Mouse (Mus musculus) frontal cortex, postnatal 10 days (tissue): ENCODE measurements at regions not wholly inside any gene's neighbourhood (a gene's known extent, or its start where the extent isn't known, plus 50 kb on each side); places are given as distances from the start of the nearest gene placed in this dataset.
A peak's percentile ranks its signal among the peaks of the same experiment; 100 is the strongest.
"Not testable (repeated sequence)": the region's sequence is repeated elsewhere in the genome, so short reads cannot be mapped to it uniquely, and the experiment has no call there.

ENCODE experiments used
- DNase-seq, 2 experiments: peaks; one replicate each; pipeline ENCODE4 v3.0.0; 2022; ENCODE audit warnings: low spot score in 2 of 2, mixed read lengths in 1 of 2

DNA sequence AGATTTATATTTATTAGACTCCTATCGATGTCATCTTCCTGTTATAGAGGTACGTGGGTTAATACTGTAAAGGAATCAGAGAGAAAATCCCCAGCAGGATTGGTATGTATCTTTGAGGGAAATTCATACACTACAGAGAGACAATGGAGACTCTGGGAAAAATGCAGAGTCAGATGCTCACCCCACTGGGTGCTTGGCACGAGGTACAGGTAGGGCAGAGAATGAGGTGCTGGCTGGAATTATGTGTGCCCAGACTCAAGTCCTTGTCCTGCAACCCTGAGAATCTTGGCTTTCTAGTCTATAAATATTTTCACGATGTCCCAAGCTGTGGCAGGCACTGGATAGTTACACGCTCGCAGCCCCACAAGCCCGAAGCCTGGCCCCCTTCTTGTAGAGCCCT is 57.8 kb upstream of the Cry1 start:
- DNase-seq, result no peak

DNA sequence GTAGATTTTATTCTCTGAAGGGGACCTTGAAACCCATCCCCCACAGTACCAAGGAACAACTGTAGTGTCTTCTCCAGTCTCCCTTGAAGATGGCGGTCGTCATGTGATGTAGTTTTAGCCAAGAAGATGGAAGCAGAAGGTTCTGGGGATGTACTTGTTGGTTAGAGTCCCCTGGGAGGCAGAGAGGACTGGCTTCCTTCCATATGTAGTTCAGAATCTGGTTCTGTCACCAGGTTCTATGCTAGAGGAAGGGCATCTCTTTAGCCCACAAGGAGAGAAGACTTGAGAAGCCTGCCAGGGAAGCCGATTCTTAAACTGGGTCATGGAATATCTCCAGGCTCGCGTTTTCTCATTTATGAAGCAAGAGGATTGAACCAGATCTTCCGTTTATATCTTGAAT is 58.7 kb upstream of the Cry1 start:
- no peak for DNase-seq

DNA sequence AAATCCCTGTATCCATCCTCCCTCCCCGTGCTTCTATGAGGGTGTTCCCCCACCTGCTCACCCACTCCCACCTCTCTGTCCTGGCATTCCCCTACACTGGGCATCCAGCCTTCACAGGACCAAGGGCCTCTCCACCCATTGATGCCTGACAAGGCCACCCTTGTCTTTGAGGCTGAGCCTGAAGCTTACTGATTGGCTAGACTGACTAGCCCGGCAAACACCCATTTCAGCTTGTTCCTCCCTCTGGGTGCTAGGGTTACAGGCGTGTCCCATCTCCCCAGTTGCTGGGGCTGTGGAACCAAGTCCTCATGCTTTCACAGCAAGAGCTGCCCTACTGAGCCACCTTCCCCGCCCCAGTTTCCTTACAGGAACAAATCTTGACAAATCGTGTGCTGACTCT is 80.9 kb upstream of the Cry1 start:
- DNase-seq, result peak in 1 of 2 experiments; percentile 14

DNA sequence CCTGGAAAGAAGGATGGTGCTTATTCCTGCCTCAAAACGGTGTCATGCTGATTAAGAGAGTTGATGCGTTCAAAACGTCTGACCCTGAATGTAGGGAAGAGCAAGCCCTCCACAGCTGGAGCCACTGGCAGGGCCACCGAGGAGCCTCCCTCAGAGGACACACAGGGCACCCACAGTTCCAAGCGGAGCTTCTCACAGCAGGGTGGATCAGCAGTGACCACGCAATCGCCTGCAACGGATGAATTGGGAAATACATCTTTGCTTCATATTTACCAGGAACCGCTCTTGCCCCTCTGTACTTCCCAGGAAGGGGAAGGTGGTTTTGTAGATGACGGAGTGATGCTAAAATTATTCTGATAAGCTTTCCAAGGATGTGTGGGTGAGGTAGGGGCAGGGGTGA is 81.3 kb upstream of the Cry1 start:
- no peak for DNase-seq

DNA sequence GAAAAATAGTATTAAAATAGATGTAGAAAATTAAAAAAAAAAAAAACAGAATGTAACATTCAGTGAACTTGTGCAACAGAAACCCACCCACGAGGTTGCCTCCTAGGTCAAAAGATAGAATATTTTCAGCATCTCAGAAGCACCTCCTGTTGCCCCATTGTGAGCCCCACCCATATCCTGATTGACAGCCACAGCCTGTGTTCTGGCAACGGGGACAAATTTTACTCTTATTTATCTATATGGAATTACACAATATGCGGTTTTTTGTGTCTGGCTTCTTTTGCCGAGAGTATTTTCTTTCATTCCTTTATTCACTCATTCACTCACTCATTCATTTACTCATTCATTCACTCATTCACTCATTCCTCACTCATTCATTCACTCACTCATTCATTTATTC is 81.9 kb upstream of the Cry1 start:
- DNase-seq, result no peak

DNA sequence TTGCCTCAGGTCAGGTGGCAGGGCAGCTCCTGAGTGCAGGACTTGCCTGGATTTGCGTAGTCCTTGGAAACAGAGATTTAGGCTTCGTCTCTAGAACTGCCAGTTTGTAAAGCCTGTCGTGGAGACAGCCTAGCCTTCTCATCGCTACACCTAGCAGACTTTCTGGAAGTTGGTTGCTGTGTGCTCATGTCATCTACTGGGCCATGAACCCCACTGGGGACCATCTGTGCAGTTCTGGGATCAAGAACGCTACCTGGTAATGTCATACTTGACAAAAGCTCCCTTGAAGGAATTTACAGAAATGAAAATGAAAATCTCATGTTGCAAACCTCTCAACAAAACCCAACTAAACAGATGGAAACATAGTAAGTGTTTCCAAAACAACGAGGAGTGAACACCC is 85.3 kb upstream of the Cry1 start:
- no peak for DNase-seq

DNA sequence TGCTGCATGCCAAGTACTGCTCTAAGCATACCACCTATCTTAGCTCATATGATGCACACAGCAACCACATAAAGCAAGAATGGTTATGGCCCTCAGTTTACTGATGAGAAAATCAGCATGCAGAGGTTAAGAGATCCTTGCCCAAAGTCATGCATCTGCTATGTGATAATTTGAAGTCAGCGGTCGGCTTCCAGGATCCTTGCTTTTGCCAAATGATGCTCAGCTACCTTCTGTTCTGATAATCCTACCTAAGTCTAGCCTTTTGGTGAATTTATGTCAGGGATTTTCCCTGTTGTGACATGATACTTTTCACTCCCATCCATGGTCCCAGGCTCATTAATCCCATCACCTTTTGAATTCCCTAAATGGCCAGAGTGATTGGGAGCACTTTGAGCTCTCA is 91.9 kb upstream of the Cry1 start:
- no peak for DNase-seq

DNA sequence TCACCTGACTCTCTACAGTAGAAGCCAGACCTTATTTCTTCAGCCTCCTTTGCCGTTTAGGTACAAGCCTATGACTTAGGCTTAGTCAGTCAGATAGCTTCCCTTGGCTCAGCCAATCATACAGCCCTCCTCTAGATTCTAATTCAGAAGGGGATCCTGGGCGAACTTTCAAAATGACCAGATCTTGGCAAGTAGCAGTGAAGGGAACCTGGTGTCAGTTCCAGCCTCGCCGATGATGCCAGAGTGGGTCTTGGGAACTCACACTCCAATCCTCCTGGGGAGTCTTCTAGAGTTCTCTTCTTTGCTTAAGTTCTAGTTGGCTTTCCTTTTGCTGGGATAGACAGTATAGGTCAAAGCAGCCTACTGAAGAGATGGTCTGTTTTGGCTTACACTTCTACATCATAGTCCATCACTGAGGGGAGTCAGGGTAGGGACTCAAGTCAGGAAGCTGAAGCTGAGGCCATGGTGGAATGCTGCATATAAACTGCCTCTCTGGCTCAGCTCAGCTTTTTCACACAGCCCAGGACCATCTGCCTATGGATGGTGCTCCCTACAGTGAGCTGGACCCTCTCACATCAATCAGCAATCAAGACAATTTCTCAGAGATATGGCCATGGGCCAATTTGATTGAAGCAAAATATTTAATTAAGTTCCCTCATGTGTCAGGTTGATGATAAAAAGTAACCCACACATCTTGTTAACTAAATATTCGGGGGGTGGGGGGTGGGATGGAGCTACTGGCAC is 94.7 kb upstream of the Btbd11 start:
- DNase-seq, result no peak

DNA sequence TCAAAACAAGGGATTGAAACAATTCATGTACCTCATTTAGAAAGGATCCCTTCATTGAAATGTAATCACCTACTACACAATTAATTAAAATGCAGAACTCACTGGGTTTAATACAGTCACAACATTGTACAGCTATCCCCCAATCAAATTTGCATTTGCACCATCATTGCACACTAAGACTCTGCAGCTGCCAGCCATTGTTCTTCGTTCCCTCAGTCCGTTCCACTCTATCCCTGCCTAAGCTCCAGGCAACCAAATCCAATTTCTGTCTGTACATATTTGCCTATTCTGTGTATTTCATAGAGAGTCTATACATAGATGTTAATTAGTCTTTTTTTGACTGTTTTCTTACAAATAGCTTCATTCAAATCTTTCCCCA is 94.1 kb upstream of the Btbd11 start:
- DNase-seq, result no peak

DNA sequence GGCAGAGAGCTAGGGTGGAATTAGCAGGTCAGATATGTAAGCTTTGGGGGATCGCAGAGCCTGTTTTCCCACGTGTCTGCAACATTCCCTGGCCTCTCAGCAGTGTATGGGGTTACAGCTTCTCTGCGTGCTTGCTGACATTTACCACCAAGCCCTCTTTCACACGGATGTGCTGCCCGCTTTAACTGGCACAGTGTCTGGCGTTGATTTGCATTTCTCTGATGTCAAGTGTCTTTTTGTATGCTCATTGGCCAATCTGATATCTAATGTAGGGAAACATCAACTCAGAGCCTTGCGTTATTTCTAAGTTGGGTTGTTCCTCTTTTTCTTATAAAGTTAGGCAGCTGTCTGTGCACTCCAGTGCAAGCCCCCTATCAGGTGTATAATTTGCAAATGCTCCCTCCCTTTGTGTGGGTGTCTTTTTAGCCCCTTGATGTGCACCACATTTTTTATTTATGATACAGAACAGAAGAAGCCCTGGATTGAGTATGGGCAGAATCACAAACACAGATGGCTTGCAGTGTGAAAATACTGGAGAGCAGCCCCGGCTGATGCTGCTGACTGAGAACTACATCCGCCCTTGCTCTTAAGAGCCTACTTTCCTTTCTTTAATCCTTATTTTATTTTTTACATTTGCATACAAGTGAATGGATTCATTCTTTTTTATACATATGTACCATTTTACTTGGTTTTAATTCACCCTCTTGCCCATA is 93.4 kb upstream of the Btbd11 start:
- no peak for DNase-seq

DNA sequence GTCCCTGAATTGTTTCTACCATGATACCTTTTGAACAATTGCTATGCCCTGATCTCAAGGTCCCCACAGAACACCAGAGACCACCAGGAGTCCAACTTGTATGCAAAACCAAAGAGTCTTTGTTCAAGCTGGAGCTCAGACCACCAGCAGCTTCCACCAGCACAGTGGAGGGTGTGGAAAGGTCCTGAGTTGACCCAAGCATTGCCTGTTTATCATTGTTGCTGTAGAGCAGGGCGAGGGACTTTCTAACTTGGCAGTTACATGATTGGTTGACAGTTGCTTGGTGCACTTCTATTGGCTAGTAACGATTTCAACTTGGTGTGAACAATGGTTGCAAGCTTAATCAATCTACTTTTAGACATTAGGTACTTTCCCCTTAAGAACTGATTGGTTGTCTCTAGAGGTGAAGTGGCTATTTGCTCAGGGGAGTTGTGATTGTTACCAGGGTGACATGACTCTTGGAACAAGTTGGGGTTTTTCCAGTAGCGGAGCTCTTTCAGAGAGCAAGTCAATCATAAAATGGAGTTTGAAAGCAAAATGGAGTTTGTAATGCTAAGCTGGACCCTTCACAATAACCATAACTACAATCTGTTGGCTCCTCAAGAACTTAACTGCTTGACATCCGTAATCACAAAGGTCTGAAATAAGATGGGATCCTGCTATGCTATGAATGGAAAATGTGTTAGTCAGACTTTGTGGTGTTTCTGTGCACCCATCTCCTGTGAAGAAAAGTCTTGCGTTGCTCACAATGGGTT is 91.3 kb upstream of the Btbd11 start:
- DNase-seq, result no peak

DNA sequence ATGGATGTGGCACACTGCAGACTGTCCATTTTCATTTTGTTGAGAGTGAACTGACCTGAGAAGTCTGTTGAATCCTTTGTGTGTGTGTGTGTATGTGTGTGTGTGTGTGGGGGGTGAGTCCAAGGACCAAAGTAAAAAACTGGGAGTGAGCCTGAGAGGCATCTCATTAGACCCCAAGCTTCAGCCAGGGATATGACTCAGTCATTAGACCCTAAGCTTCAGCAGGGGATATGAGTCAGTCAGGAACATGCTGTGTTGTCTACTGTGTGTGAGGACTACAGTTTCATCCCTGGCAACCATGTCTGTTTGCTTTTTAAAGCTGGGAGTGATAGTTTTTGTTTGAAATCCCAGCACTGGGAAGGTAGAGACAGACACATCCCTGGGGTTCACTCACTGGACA is 74.8 kb upstream of the Btbd11 start:
- DNase-seq, result no peak

DNA sequence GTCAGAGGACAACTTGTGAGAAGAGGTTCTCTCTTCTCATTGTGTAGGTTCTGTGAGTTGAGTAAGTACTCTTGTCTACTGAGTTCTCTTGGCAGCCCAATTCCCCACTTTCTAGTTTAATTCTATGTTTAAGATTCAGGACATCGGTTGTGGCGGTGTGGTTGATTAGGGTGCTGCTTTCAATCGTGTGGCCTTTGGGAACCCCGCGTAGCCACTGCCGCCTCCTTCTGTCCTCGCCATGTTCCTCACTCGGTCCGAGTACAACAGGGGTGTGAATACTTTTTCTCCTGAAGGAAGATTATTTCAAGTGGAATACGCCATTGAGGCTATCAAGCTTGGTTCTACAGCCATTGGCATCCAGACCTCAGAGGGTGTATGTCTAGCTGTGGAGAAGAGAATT is 73.3 kb upstream of the Btbd11 start:
- DNase-seq, result not testable (repeated sequence)

DNA sequence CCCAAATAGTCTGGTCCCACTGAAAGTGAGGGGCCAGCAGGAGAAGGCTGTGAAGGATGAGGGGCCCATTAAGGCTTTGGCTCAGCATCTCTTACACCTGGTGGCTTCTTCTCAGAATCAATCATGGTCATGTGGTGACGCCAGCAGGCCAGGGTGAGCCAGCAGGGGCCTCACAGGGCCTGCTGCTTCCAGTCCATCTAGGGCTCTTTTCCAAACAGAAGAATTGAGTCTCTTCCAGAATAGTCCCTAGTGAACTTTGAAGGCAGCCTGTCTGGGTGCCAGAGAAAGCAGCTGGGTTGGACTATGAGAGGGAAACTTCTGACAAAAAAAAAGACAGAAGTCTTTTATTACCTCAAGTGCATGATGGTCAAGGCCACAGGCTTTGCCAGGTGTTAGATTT is 65.6 kb upstream of the Btbd11 start:
- DNase-seq, result no peak

DNA sequence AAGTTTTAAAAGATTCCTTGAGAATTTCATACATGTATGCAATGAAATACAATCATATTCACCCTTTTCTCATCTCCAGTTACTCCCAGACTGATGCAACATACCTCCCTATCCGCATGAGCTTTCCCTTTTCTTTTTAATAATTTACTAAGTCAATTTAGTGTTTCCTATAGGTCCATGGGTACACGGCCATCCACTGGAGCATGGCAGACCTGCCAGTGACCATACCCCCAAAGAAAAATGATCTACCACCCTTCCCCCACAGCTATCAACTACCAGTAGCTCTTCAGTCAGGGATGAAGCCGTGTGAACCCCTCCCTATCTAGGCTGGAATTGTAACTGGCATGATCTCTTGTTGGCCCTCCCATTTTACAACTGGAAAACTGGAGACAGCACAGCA is 64.3 kb upstream of the Btbd11 start:
- no peak for DNase-seq

DNA sequence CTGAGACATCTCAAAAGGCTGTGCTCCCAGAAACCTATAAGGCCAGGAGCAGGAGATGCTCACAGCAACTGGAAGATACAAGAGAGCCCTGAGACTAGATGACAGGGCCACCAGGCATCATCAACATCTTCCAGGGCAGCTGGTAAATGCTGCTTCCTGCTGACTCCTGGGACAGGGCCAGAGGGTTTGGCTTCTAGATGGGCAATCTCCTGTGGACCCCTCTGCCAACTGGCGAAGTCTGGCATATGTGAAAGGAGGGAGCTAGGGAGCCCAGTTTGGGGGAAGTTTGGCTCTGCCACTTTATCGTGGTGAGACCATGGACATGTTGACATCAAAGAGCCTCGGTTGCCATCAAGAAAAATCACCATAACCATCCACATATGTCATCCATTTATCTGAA is 57.2 kb upstream of the Btbd11 start:
- no peak for DNase-seq

DNA sequence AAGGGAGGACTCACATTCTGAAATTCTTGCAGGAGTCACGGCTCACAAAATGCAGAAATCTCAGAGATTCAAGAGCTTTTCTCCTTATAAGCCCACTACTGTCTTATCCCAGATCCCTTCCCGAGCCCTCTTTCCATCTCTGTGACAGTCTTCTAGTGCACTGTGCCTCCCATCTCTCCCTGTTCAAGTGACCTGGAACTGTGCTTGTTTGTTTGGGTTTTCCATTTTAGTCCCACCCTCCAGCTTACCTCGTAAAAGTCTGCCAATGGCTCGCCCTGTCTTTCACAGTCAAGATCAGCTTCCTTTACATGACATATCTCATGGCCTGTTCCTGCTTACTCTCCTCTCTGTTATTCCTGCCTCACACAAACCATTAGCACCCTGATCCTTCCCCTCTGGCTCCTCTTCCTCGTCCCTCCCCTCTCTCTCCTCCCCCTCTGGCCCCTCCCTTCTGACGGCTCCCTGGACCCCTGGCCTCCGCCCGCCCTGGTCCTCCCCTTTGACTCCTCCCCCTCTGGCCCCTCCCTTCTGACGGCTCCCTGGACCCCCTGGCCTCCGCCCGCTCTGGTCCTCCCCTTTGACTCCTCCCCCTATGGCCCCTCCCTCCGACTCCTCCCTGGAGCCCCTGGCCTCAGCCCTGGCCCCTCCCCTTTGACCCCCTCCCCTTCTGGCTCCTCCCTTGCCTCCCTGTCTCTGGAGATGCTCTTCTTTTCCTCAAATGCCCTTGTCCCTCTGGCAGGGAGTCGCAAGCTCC is 55.5 kb upstream of the Btbd11 start:
- no peak for DNase-seq
